Mouse (Mus musculus): ENCODE measurements at regions not wholly inside any gene's neighbourhood (a gene's known extent, or its start where the extent isn't known, plus 50 kb on each side); places are given as distances from the start of the nearest gene placed in this dataset.

GRCm38 (mm10) chr1:76143516-76143915, 597.5 kb downstream of the Slc4a3 start:
- 81% methylated on average over 5 of the region's 5 CpGs for WGBS
- Histone ChIP-seq H3K27ac (ENCODE audit: insufficient read depth, low read length) (no peak overlapping the region), H3K27me3 (ENCODE audit: control insufficient read depth, insufficient read depth, low read length) (no peaks in the 10 kb centered on the region), H3K36me3 (ENCODE audit: control insufficient read depth, insufficient read depth, low read length) (no peaks in the 10 kb centered on the region), H3K4me1 (ENCODE audit: control insufficient read depth, insufficient read depth, insufficient read length) (no peaks in the 10 kb centered on the region), H3K4me3 (ENCODE audit: extremely low read depth, insufficient read depth, insufficient read length) (no peak overlapping the region)
- DNase-seq (ENCODE audit: low read depth in 1 of 2, low spot score in 2 of 2): no peak
- TF ChIP-seq CTCF (IDR thresholded peaks at IDR 0.05; ENCODE audit: extremely low read depth, insufficient read depth, insufficient read length, insufficient replicate concordance): no peak
- no peak for TF ChIP-seq POLR2A (IDR thresholded peaks at IDR 0.05; ENCODE audit: low read depth, low read length)

DNA sequence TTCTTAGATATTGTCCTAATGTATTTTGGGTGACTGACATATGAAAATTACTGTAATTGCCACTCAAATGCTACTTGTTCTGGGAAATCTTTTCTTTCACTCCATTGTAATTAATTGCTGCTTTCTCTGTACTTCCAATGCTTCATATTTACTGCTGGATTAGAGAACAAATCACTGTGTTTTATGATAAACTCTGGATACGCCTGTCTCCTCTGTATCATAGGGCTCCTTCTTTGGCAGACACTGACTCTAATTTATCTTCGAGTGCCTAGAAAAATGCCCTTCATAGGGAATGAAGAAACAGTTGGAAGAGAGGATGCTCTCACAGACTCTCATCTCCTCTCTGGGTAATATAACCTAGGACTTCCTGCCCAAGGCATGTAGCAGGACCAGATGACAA, 602.9 kb downstream of the Slc4a3 start:
- no peak for DNase-seq (ENCODE audit: low read depth in 1 of 2, low spot score in 2 of 2)
- 80% methylated on average over 2 of the region's 2 CpGs for WGBS
- H3K27me3 ChIP-seq (ENCODE audit: control insufficient read depth, insufficient read depth, low read length): no peaks in the 10 kb centered on the region
- TF ChIP-seq POLR2A (IDR thresholded peaks at IDR 0.05; ENCODE audit: low read depth, low read length) (no peak), CTCF (IDR thresholded peaks at IDR 0.05; ENCODE audit: extremely low read depth, insufficient read depth, insufficient read length, insufficient replicate concordance) (no peak)
- no peaks in the 10 kb centered on the region for H3K36me3 ChIP-seq (ENCODE audit: control insufficient read depth, insufficient read depth, low read length)
- no peak overlapping the region for H3K4me3 ChIP-seq (ENCODE audit: extremely low read depth, insufficient read depth, insufficient read length)
- no peaks in the 10 kb centered on the region for H3K4me1 ChIP-seq (ENCODE audit: control insufficient read depth, insufficient read depth, insufficient read length)
- H3K27ac ChIP-seq (ENCODE audit: insufficient read depth, low read length): no peak overlapping the region

DNA sequence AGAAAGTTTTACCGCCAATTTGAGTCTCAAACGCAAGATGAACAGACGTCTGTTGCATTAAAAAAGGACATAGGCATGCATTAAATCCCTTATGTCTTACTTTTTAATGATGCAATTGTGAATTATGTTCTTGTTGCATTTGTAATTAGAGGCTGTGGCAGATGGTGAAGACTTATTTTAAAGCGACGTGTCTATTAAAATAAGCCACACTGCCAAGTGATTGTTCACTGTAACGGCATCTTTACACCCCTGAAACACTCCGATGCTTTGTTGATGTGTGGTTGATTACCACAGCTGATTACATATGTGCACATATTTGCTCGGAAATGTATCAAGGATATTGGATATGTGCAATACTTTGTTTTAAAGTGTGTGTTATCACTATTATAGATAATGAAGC, 610.2 kb downstream of the Slc4a3 start:
- H3K27ac ChIP-seq (ENCODE audit: insufficient read depth, low read length): no peak overlapping the region
- TF ChIP-seq POLR2A (IDR thresholded peaks at IDR 0.05; ENCODE audit: low read depth, low read length) (no peak), CTCF (IDR thresholded peaks at IDR 0.05; ENCODE audit: extremely low read depth, insufficient read depth, insufficient read length, insufficient replicate concordance) (no peak)
- H3K36me3 ChIP-seq (ENCODE audit: control insufficient read depth, insufficient read depth, low read length): no peaks in the 10 kb centered on the region
- no peak overlapping the region for H3K4me3 ChIP-seq (ENCODE audit: extremely low read depth, insufficient read depth, insufficient read length)
- WGBS: 81% methylated on average over 8 of the region's 8 CpGs
- H3K27me3 ChIP-seq (ENCODE audit: control insufficient read depth, insufficient read depth, low read length): no peaks in the 10 kb centered on the region
- DNase-seq (ENCODE audit: low read depth in 1 of 2, low spot score in 2 of 2): no peak
- no peaks in the 10 kb centered on the region for H3K4me1 ChIP-seq (ENCODE audit: control insufficient read depth, insufficient read depth, insufficient read length)

DNA sequence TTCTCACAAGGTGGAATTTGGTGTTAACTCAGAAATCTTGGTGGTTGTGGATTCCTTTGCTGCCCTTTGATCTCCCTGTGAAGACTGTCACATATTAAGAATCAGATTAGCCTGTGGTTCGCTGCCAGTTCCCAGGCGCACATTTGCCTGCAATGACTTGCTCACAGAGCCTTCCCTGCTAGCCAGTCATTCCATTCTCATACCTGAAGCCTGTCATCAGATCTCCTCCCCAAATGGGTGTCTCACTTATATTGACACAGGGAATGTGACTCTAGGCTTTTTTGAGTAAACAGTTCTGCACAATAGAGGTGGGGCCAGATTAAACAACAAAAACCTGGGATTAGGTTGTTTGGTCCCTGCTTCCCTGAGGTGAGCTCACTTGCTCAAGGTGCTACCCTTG, 621.4 kb downstream of the Slc4a3 start:
- H3K27me3 ChIP-seq (ENCODE audit: control insufficient read depth, insufficient read depth, low read length): no peaks in the 10 kb centered on the region
- H3K4me1 ChIP-seq (ENCODE audit: control insufficient read depth, insufficient read depth, insufficient read length): no peaks in the 10 kb centered on the region
- no peak for TF ChIP-seq POLR2A (IDR thresholded peaks at IDR 0.05; ENCODE audit: low read depth, low read length)
- TF ChIP-seq CTCF (IDR thresholded peaks at IDR 0.05; ENCODE audit: extremely low read depth, insufficient read depth, insufficient read length, insufficient replicate concordance): no peak
- no peak for DNase-seq (ENCODE audit: low read depth in 1 of 2, low spot score in 2 of 2)
- H3K27ac ChIP-seq (ENCODE audit: insufficient read depth, low read length): no peak overlapping the region
- WGBS: 75% methylated on average over 2 of the region's 2 CpGs
- H3K4me3 ChIP-seq (ENCODE audit: extremely low read depth, insufficient read depth, insufficient read length): no peak overlapping the region
- no peaks in the 10 kb centered on the region for H3K36me3 ChIP-seq (ENCODE audit: control insufficient read depth, insufficient read depth, low read length)

- Histone ChIP-seq H3K27ac (ENCODE audit: insufficient read depth, low read length) (no peak overlapping the region), H3K36me3 (ENCODE audit: control insufficient read depth, insufficient read depth, low read length) (no peaks in the 10 kb centered on the region), H3K4me1 (ENCODE audit: control insufficient read depth, insufficient read depth, insufficient read length) (no peaks in the 10 kb centered on the region), H3K4me3 (ENCODE audit: extremely low read depth, insufficient read depth, insufficient read length) (no peak overlapping the region), H3K27me3 (ENCODE audit: control insufficient read depth, insufficient read depth, low read length) (no peaks in the 10 kb centered on the region)
- WGBS: 79% methylated on average over 3 of the region's 3 CpGs
- TF ChIP-seq POLR2A (IDR thresholded peaks at IDR 0.05; ENCODE audit: low read depth, low read length) (no peak), CTCF (IDR thresholded peaks at IDR 0.05; ENCODE audit: extremely low read depth, insufficient read depth, insufficient read length, insufficient replicate concordance) (no peak)
- DNase-seq (ENCODE audit: low read depth in 1 of 2, low spot score in 2 of 2): no peak
These were observed 635.1 kb downstream of the Slc4a3 start for GRCm38 (mm10) chr1:76181181-76181580.

GRCm38 (mm10) chr1:76194844-76195243, 648.8 kb downstream of the Slc4a3 start:
- 93% methylated on average over 4 of the region's 4 CpGs for WGBS

DNA sequence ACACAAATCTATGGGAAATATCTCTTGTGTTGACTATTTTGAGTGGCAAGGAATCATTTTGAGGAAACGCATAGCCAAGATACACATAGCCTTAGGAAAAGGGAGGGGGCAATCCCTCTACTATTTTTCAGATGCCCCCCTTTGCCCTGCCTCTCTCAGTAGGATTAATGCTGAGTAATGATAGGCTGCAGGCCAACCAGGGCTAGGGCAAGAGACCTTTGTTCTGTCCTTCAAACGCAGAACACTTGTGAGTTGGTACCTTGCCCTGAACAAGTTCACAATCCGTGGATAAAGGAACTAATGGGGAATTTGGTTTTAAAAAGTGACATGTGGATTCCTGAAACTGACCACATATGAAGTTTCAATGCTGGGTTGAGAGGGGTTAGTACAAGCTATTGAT, 651.6 kb downstream of the Slc4a3 start:
- no peak overlapping the region for H3K27ac ChIP-seq (ENCODE audit: insufficient read depth, low read length)
- no peaks in the 10 kb centered on the region for H3K27me3 ChIP-seq (ENCODE audit: control insufficient read depth, insufficient read depth, low read length)
- WGBS: 78% methylated on average over 3 of the region's 3 CpGs
- no peak for TF ChIP-seq POLR2A (IDR thresholded peaks at IDR 0.05; ENCODE audit: low read depth, low read length)
- no peak for TF ChIP-seq CTCF (IDR thresholded peaks at IDR 0.05; ENCODE audit: extremely low read depth, insufficient read depth, insufficient read length, insufficient replicate concordance)
- no peaks in the 10 kb centered on the region for H3K4me1 ChIP-seq (ENCODE audit: control insufficient read depth, insufficient read depth, insufficient read length)
- no peak overlapping the region for H3K4me3 ChIP-seq (ENCODE audit: extremely low read depth, insufficient read depth, insufficient read length)
- no peaks in the 10 kb centered on the region for H3K36me3 ChIP-seq (ENCODE audit: control insufficient read depth, insufficient read depth, low read length)
- no peak for DNase-seq (ENCODE audit: low read depth in 1 of 2, low spot score in 2 of 2)

More at GRCm38 (mm10) chr1:76194844-76195243, 648.8 kb downstream of the Slc4a3 start:
- TF ChIP-seq CTCF (IDR thresholded peaks at IDR 0.05; ENCODE audit: extremely low read depth, insufficient read depth, insufficient read length, insufficient replicate concordance) (no peak), POLR2A (IDR thresholded peaks at IDR 0.05; ENCODE audit: low read depth, low read length) (no peak)
- no peak for DNase-seq (ENCODE audit: low read depth in 1 of 2, low spot score in 2 of 2)
- Histone ChIP-seq H3K4me1 (ENCODE audit: control insufficient read depth, insufficient read depth, insufficient read length) (no peaks in the 10 kb centered on the region), H3K27me3 (ENCODE audit: control insufficient read depth, insufficient read depth, low read length) (no peaks in the 10 kb centered on the region), H3K27ac (ENCODE audit: insufficient read depth, low read length) (no peak overlapping the region), H3K4me3 (ENCODE audit: extremely low read depth, insufficient read depth, insufficient read length) (no peak overlapping the region), H3K36me3 (ENCODE audit: control insufficient read depth, insufficient read depth, low read length) (no peaks in the 10 kb centered on the region)

Measured in spleen, adult 2 months (tissue).